Mouse (Mus musculus): ENCODE results near the gene Creld2.

Creld2 gene

DNA sequence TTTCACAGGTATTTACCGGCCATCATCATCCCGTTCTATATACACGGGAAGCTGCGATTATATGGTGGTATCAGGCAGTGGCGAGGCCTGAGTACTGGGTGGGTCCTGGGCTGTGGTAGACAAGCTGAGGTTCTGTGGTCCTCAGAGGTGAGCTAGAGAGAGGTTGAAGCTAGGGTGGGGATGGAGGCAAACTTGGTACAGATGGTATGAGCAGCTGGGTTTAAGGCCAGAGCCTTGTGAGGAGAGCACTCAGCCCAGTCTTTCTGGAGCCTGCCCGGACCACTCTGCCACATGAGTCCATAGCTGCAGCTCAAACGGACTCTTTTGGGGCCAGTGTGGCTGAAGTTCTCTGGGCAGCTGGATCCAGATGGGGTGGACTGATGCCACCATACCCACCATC, 37.9 kb downstream of the Creld2 start:
- TF ChIP-seq GATA4 (IDR thresholded peaks at IDR 0.05; ENCODE audit: insufficient replicate concordance, low read length), result no peak

GRCm38 (mm10) chr15:88858141-88858541, 38.7 kb downstream of the Creld2 start:
- TF ChIP-seq GATA4 (IDR thresholded peaks at IDR 0.05; ENCODE audit: insufficient replicate concordance, low read length), result no peak

DNA sequence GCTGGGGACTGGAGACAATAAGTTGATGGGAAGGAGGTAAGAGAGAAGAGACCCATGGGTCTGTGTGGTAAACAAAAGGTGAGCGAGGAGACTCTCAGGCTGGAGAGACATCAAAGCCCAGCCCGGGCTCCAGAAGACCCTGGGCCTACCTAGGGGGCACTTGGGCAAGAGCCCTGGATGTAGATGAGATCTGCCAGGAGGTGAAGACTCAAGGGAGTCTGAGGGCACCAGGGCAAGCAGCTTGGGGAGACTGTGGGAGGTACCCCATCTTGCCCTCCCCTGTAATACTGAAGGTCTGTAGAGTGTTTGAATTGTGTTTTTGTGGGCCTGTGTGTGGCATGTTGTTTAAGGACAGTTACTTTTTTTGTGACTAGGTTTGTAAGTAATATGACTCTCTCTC, 39.3 kb downstream of the Creld2 start:
- TF ChIP-seq GATA4 (IDR thresholded peaks at IDR 0.05; ENCODE audit: insufficient replicate concordance, low read length), result no peak

DNA sequence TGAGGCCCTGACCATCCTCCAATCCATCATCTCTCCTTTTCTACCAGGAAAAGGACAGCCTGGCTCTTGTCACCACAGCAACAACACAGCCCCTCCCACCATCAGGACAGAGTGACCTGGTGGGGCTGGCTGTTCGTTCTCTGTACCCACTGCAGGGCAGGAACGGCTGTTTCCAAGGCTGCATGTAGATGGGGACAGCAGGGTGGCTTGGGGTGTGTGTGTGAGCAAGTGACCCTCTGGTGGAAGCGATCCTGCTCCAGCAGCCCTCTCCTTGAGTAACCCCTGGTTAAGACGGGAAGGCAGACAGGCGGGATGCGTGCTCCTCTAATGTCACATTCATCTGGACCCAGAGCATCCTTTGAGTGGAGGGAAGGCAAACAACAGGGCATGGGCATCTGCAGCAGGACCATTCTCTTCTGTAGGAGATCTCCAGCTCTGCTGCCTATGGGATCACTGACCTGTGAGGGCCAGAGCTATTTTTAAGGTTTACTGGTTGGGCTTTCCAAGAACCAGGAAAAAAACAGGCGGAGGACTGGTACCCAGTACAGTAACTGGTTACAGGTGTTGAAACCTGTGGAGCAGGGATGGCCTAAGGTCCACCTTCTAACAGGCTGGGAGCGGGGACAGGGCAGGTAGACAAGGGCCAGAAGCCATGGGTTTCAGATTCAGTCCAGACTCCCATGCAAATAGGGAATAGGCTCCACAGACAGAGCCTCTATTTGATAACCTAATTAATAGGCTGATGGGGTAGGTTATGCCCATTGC, 39.9 kb downstream of the Creld2 start:
- no peak for TF ChIP-seq GATA4 (IDR thresholded peaks at IDR 0.05; ENCODE audit: insufficient replicate concordance, low read length)

DNA sequence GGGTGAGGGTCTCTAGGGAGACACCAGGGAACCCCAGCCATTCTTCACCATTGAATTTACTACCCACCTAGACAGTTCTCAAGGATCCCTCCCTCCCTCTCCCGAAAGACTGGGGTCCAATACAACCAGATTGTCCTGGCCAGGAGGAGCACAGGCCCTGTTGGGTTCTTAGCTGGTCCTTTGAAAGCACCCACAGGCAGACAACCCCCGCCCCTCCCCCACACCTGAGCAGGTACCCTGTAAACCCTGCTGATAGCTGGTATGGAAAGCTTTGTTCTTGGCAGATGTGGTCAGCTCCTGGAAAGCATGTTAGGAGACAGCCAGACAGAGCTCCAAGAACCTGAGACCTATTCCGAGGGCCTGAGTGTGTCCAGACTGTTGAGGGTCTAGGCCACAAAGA, 41.3 kb downstream of the Creld2 start:
- no peak for TF ChIP-seq GATA4 (IDR thresholded peaks at IDR 0.05; ENCODE audit: insufficient replicate concordance, low read length)

GRCm38 (mm10) chr15:88861772-88862622, 42.6 kb downstream of the Creld2 start, which contains the start of gene Pim3:
Gene Pim3, plus strand, starts transcription at chr15:88862186.
- peak; percentile 32; the same call in 1 of the 2 replicates for TF ChIP-seq GATA4 (IDR thresholded peaks at IDR 0.05; ENCODE audit: insufficient replicate concordance, low read length)

DNA sequence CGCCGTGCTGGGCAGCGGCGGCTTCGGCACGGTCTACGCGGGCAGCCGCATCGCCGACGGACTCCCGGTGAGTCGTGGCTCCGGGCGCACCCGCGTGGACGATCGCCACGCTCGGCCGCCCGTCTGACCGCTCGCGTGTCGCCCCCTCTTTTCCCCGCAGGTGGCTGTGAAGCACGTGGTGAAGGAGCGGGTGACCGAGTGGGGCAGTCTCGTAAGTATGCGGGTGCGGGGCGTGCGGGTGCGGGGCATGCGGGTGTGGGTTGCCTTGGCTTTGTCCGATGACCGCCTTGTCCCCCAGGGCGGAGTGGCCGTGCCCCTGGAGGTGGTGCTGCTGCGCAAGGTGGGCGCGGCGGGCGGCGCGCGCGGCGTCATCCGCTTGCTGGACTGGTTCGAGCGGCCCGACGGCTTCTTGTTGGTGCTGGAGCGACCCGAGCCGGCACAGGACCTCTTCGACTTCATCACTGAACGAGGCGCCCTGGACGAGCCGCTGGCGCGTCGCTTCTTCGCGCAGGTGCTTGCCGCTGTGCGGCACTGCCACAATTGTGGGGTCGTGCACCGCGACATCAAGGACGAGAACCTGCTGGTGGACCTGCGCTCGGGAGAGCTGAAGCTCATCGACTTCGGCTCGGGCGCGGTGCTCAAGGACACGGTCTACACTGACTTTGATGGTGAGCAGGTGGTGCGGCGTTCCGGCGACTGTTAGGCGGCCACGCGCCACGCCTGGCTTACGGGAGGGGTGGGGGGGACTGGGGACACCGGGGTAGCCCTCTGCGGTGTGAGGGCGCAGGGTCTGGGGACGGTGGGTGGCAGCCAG, 43.6 kb downstream of the Creld2 start:
- TF ChIP-seq GATA4 (IDR thresholded peaks at IDR 0.05; ENCODE audit: insufficient replicate concordance, low read length), result no peak

- TF ChIP-seq GATA4 (IDR thresholded peaks at IDR 0.05; ENCODE audit: insufficient replicate concordance, low read length), result peak; percentile 22; the same call in 1 of the 2 replicates
These were observed 44.3 kb downstream of the Creld2 start for GRCm38 (mm10) chr15:88863695-88864231.

DNA sequence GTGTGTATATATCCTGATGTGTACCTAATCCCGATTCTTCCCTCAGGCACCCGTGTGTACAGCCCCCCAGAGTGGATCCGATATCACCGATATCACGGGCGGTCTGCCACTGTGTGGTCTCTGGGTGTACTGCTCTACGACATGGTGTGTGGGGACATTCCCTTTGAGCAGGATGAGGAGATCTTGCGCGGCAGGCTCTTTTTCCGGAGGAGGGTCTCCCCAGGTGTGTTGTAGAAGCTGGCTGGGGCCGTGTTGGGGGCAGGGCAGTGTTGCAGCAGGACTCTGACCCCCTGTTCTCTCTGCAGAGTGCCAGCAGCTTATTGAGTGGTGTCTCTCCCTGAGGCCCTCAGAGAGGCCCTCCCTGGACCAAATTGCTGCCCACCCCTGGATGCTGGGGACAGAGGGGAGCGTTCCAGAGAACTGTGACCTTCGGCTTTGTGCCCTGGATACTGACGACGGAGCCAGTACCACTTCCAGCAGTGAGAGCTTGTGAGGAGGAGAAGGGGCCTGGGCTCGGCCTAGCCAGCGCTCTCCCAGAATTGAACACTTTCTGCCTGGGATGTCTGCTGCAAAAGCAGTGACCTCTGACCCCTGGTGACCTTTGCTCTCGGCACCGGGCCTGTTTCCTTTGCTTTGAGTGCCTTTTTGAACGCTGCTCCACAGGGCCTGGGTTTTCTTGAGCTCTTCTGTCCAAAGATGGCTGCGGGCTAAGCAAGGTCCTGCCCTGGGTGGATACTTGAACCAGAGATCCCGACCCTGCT, 45.0 kb downstream of the Creld2 start:
- TF ChIP-seq GATA4 (IDR thresholded peaks at IDR 0.05; ENCODE audit: insufficient replicate concordance, low read length), result no peak

- no peak for TF ChIP-seq GATA4 (IDR thresholded peaks at IDR 0.05; ENCODE audit: insufficient replicate concordance, low read length)
These were observed 45.6 kb downstream of the Creld2 start for GRCm38 (mm10) chr15:88865061-88865460.

DNA sequence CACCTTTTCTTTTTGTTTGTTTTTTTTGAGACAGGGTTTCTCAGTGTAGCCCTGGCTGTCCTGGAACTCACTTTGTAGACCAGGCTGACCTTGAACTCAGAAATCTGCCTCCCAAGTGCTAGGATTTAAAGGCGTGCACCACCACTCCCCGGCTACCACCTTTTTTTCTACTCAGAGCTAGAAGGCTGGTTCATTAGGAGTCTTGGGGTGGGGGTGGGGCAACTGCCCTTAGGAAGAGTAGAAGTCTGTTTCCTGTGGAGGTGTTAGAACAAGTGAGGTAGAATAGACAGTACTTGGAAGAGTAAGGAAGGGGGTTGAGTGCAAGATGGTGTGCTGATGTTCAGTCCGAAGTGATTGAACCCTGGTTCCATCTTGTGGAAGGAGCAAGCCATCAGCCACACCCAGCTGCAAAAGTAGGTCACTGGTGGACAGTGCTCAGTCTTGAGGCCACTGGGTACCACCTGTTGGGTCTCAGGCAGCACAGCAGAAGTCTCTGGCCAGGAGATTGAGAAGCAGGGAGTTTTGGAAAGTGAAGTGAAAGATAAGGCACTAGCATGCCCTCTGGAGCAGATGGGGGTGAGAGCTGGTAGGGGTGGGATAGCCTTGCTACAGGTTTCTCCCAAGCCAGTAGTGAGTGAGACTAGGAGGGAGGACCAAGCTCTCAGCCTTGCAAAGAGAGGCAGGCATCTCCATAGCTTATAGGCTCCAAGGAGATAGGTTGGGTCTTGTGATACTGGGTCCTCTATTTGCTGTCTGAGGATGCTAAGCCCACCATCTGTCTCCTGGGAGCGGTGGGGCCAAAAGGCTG, 46.6 kb downstream of the Creld2 start:
- TF ChIP-seq GATA4 (IDR thresholded peaks at IDR 0.05; ENCODE audit: insufficient replicate concordance, low read length), result no peak

DNA sequence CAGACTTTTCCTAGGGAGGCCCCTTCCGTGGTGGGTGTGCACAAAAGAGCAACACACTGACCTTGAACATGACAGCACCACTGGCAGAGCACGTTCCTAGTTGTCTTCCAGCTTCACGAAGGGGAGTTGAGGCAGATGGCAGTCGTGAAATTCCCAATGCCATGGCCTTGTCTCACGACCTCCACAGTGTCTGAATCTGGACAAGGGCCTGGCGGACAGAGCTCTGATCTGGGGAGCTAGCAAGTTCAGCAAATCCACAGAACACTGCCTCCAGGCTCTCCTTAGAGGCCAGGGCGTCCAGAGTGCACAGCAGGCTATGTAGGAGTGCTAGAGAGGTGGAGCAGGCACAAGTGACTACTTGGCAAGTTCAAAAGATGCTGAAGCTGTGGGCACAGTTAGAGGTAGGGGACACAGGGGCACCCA, 47.5 kb downstream of the Creld2 start:
- TF ChIP-seq GATA4 (IDR thresholded peaks at IDR 0.05; ENCODE audit: insufficient replicate concordance, low read length), result no peak

- TF ChIP-seq GATA4 (IDR thresholded peaks at IDR 0.05; ENCODE audit: insufficient replicate concordance, low read length), result peak; percentile 32; the same call in 1 of the 2 replicates
These were observed 48.0 kb downstream of the Creld2 start for GRCm38 (mm10) chr15:88867368-88868023.
